Mouse (Mus musculus) forebrain, embryonic 12.5 days (tissue): Measurements from ENCODE around the gene Gm5901. TPM values are rescaled to one million over a fixed set of nuclear protein-coding genes. Genes with fewer than 3 reads are reported as not detected.
"Not testable (repeated sequence)": the region's sequence is repeated elsewhere in the genome, so short reads cannot be mapped to it uniquely, and the experiment has no call there.

Source experiments
- ATAC-seq: fragments of 200-750 bp; cut with Nextera tagmentation; 2 replicates; pipeline ENCODE4 v1.8.0; 2017; ENCODE audit warnings: moderate TSS enrichment; ENCODE audit not compliant: low FRiP score
- H3K27ac ChIP-seq: fragments of 300-500 bp; sonication (generic); 2 replicates; pipeline ENCODE4 v1.5.1; 2016; ENCODE audit warnings: mild to moderate bottlenecking
- H3K27me3 ChIP-seq: fragments of 300-500 bp; sonication (generic); 2 replicates; pipeline ENCODE4 v1.6.1; 2016; ENCODE audit warnings: mild to moderate bottlenecking
- H3K36me3 ChIP-seq: fragments of 300-500 bp; sonication (generic); replicated peaks from 2 replicates; pipeline ENCODE4 v1.6.1; 2016; ENCODE audit warnings: mild to moderate bottlenecking
- H3K4me1 ChIP-seq: fragments of 300-500 bp; sonication (generic); 2 replicates; pipeline ENCODE4 v1.6.1; 2016
- H3K4me2 ChIP-seq: fragments of 300-500 bp; sonication (generic); 2 replicates; pipeline ENCODE4 v1.6.1; 2016; ENCODE audit warnings: mild to moderate bottlenecking, moderate library complexity
- H3K4me3 ChIP-seq: fragments of 300-500 bp; sonication (generic); replicated peaks from 2 replicates; pipeline ENCODE4 v1.5.1; 2016; ENCODE audit warnings: mild to moderate bottlenecking
- H3K9ac ChIP-seq: fragments of 300-500 bp; sonication (generic); 2 replicates; pipeline ENCODE4 v1.6.1; 2016; ENCODE audit warnings: mild to moderate bottlenecking
- H3K9me3 ChIP-seq: fragments of 300-500 bp; sonication (generic); 2 replicates; pipeline ENCODE4 v1.6.1; 2016
- WGBS: fragments of 180-500 bp; shearing (Covaris S2); methylation state at CpG from one replicate; pipeline ENCODE4 v1.1.7; 2016; 5-methylcytosine and 5-hydroxymethylcytosine counted together
- polyA plus RNA-seq: library from polyadenylated mRNA; unstranded; fragments of >200 nt; fragmentation: Nextera tagmentation; extraction: Ambion mirVana; gene quantifications from 2 replicates; pipeline ENCODE4 v1.2.1, GENCODE M21; 2016

Gm5901 gene
- polyA plus RNA-seq, 1 experiment from 2014 or later: not detected

DNA sequence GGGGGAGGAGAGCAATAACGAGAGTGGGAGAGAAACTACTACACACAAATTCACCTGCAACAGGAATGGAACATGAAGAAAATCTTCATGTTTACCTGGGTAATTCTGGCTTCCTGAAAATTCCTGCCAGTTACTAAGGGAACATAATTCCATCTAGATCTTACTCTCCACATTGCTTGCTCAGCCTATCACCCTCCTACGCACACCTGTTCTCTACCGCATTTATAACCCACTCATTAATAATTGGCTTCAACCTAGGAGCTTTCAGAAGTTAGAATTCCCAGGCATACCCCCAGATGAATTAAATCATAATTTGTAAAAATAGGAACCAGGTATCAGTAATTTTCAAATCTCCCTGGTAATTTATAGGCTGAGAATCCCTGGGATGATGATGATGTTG is 862 bp upstream of the Gm5901 start:
- Histone ChIP-seq H3K36me3 (peaks cover 51% of the 10 kb centered on the region), H3K4me1 (no peaks in the 10 kb centered on the region), H3K27me3 (no peaks in the 10 kb centered on the region), H3K4me2 (no peak overlapping the region), H3K9ac (no peak overlapping the region), H3K27ac (no peak overlapping the region), H3K4me3 (no peak overlapping the region), H3K9me3 (no peaks in the 10 kb centered on the region)
- no peak for ATAC-seq
- WGBS: 97% methylated on average over 3 of the region's 3 CpGs

DNA sequence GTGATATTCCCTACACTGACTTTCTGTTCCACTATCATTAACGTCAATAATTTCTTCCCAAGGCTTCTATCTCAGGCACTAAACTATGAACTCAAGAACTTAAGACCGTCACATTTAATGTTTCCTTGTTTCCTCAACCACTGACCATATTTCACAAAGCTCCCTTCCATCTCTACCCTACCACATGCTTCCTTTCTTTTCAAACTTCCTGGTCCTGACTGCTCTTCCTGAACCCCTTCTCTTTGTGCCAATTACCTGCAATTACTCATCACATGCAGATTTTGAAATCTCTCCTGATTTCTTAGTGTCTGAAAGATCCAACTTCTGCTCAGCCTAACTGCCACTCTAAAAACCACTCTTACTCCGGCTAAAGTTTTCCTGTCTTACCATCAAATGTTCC is 5.5 kb downstream of the Gm5901 start:
- Histone ChIP-seq H3K36me3 (peaks cover 88% of the 10 kb centered on the region), H3K9me3 (no peaks in the 10 kb centered on the region), H3K4me1 (no peaks in the 10 kb centered on the region), H3K27ac (no peak overlapping the region), H3K27me3 (no peaks in the 10 kb centered on the region), H3K4me3 (no peak overlapping the region), H3K4me2 (no peak overlapping the region), H3K9ac (no peak overlapping the region)
- 92% methylated on average over 3 of the region's 3 CpGs for WGBS
- ATAC-seq: no peak

DNA sequence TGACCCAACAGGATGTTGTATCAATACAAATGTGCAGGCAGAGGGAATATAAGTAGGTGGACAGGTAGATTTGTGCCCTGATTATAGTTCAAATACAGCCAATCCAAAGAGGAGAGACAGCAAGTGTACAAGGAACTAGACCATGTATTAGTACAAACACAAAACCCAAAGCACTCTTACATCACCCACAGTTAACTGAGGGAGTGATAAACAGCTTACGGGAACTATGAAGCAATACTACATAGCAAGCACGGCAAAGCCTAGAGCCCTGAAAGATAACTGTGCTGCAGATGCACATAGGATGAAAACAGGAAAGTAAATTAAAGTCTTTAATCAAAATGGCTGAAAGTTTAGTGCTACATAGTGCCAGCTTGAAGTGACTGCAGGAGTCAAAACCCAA is 12.9 kb downstream of the Gm5901 start:
- Histone ChIP-seq H3K9me3 (no peaks in the 10 kb centered on the region), H3K4me3 (no peak overlapping the region), H3K4me1 (no peaks in the 10 kb centered on the region), H3K4me2 (no peak overlapping the region), H3K27me3 (no peaks in the 10 kb centered on the region), H3K27ac (no peak overlapping the region), H3K9ac (no peak overlapping the region), H3K36me3 (peaks cover 70% of the 10 kb centered on the region)
- 90% methylated on average over 2 of the region's 2 CpGs for WGBS
- no peak for ATAC-seq

DNA sequence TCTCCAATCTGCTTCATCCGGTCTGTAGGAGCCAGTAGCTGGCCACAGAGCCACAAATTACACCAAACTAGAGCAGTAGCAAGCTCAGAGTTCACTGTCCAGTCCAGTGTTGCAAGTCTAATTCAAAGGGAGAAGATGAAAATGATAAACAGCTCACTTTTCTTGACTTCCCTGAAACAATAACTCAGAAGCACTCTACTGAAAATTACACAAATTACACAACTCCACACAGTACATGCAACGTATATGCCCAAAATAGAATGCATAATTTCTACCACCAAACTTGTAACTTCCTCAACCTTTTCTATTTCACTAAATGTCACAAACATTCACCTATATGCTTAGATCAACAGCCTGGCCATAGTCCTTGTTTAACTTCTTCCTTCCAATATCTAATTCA is 15.4 kb downstream of the Gm5901 start:
- H3K36me3 ChIP-seq: peaks cover 44% of the 10 kb centered on the region
- WGBS: 95% methylated on average over 2 of the region's 2 CpGs
- no peaks in the 10 kb centered on the region for H3K27me3 ChIP-seq
- no peak overlapping the region for H3K27ac ChIP-seq
- ATAC-seq: no peak
- no peak overlapping the region for H3K4me2 ChIP-seq
- H3K4me1 ChIP-seq: no peaks in the 10 kb centered on the region
- no peaks in the 10 kb centered on the region for H3K9me3 ChIP-seq
- H3K4me3 ChIP-seq: no peak overlapping the region
- no peak overlapping the region for H3K9ac ChIP-seq

DNA sequence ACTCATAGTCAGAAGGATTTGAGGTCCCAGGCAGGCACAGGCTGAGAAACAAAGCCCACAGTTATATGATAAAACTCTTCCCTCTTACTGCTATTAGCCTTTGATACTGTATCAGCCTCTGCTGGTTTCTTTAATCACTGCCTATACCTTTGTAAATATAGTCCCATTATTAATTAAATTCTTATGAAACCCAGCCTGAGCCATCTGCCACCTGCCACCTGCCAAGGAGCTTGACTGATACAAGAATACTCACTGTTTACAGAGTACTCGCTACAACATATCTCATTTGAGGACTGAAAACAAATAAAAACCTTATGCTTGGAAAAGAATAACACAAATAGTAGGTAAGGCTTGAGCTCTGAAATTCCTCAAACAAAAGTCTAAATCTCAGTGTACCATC is 19.8 kb downstream of the Gm5901 start:
- Histone ChIP-seq H3K4me2 (no peak overlapping the region), H3K27ac (no peak overlapping the region), H3K36me3 (peaks cover 7% of the 10 kb centered on the region), H3K27me3 (no peaks in the 10 kb centered on the region), H3K4me1 (peaks cover 8% of the 10 kb centered on the region), H3K9ac (no peak overlapping the region; the same call in 1 of the 2 replicates), H3K9me3 (no peaks in the 10 kb centered on the region), H3K4me3 (no peak overlapping the region)
- WGBS: 84% methylated on average over 1 of the region's 1 CpGs
- ATAC-seq: no peak

DNA sequence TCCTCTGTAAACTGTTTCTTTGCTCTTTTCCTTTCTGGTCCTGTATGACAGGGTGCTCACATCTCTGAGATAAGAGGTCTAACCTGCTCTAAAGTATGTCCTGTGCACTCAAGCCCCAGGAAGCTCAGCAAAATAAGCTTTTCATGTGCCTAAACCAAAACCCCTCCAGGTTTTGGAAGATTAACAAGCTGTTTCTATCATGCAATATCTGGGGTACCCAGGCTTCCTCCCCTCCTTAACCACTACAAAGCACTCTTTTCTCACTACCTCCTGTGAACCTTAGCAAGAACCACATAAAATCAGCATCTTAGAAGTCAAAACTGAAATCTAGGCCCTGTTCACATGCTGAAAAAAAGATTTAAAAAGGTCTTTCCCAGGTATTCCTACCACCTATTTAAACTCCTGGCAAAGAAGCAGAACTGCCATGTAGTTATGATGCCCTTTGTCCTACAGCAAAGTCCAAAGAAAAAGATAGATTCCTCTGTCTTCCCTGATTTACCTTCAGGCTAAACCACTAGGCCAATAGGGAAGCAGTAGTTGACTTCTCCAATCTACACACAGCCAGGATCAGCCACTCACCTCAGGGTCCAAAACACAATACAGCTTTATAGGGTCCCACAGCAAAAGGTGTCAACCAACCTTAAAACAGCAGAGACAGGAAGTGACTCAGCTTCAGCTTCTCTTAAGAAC is 20.4 kb downstream of the Gm5901 start:
- Histone ChIP-seq H3K4me2 (no peak overlapping the region), H3K36me3 (0 out of 2 replicates have a peak, but pooled peaks cover under 1% of the 10 kb centered on the region), H3K9me3 (no peaks in the 10 kb centered on the region), H3K4me3 (no peak overlapping the region), H3K9ac (no peak overlapping the region), H3K27me3 (no peaks in the 10 kb centered on the region), H3K27ac (no peak overlapping the region), H3K4me1 (peaks cover 8% of the 10 kb centered on the region)
- ATAC-seq: no peak

DNA sequence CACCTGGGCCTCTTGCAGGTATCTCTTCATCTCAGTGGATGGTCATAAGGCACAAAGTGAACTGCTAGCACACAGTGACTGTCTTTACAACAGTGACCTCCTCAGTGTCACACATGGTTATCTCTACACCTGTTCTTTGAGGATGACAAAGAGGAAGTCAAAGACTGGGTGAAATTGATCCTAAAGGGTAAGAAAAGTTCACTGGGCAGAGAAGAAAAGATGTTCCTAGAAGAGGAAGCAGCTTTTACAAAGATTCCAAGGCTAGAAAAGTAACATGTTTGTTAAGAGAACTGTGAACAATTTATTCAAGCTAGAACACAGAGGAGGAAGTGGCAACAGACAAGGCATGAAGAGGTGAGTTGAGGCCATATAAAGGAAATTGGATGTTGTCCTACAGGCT is 21.3 kb downstream of the Gm5901 start:
- H3K27ac ChIP-seq: no peak overlapping the region

DNA sequence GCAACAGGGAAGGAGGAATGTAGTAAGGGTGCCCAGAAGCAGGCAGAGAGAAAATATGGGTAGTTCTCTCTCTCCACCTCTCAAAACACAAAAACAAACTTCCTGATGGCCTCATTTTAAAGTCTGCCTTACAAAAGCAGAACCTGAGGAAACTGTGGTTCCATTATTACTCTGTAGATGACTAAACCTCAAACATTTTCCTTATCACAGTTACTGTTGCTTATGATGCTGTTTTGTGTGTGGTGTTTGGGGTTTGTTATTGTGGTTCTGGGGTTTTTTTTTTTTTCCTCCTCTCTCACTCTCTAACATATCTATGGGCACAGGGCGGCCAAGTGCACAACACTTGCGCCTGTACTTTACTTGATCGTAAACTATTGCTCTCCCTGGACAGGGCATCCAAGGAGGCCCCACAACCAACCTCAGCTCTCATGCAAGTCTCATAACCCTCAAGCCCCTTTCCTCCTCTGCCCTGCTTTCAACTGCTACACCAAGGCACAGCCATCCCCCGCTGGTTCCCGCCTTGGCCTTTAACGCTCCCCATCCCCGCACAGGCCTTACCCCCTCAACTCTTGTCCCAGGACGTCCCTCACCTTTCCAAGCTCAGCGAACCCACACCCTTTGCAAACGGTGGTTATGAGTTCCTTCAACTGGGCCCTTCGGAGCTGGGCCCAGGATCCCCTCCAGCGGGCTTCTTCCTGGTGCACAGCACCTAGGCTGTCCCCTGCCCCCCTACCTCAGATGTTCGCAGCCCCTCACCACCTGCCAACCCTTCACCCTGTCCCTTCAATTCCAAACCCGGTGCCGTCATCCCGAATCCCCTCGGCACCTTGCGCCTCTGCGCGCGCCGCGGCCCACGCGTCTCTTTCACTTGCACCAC is 24.5 kb downstream of the Gm5901 start:
- Histone ChIP-seq H3K36me3 (no peaks in the 10 kb centered on the region), H3K9me3 (no peaks in the 10 kb centered on the region), H3K27me3 (no peaks in the 10 kb centered on the region), H3K27ac (peak overlapping the region; percentile 76), H3K4me1 (peaks cover 15% of the 10 kb centered on the region), H3K9ac (peak overlapping the region; percentile 87), H3K4me2 (peak overlapping the region; percentile 80), H3K4me3 (peak overlapping the region; percentile 87)
- no peak; the same call in 1 of the 2 replicates for ATAC-seq
- WGBS: 2% methylated on average over 25 of the region's 25 CpGs

More for the DNA sequence above, 21.3 kb downstream of the Gm5901 start:
- no peaks in the 10 kb centered on the region for H3K27me3 ChIP-seq
- H3K9me3 ChIP-seq: no peaks in the 10 kb centered on the region
- H3K9ac ChIP-seq: no peak overlapping the region
- no peaks in the 10 kb centered on the region for H3K36me3 ChIP-seq
- no peak for ATAC-seq
- H3K4me2 ChIP-seq: no peak overlapping the region
- H3K4me1 ChIP-seq: peaks cover 14% of the 10 kb centered on the region
- no peak overlapping the region for H3K4me3 ChIP-seq

DNA sequence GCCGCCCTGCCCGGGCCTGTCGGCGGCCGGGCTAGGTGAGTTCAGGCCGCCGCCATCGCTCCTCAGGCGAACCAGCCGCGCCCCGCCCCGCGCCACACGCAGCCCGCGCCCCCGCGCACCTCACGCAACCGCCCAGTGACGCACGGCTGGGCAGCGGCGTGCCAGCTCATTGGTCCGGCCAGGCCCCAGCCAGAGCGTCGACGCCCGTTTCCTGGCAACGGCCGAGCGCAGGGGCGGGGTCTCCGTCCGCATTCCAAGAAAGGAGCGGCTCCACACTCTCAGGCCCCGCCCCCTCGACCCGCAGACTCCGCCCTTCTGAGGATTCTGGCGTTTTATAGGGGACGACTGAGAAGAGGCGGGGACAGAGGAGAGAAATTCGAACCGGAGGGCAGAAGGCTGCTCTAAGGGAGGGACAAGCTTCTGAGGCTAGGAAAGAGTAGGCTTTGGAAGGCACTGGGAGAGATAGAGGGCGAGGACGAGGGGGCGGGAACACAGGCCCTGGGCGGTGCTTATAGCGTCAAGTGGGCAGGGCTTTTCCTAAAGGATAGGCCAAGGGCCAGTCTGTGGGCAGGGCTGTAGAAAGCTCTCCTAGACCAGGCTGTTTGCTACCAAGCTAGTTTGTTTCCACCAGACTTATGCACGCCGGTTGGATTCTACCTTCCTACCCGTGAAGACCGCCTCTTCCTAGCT is 25.2 kb downstream of the Gm5901 start, which contains the start of gene Fam160a2:
Gene Fam160a2, minus strand, starts transcription at position 120 of the 690 bp plus-strand sequence.
- peak within 1 kb of the TSS; percentile 83 for H3K27ac ChIP-seq
- H3K27me3 ChIP-seq: no peaks in the 10 kb centered on the region
- H3K4me2 ChIP-seq: peak within 1 kb of the TSS; percentile 80
- no peaks in the 10 kb centered on the region for H3K9me3 ChIP-seq
- H3K36me3 ChIP-seq: no peaks in the 10 kb centered on the region
- H3K9ac ChIP-seq: peak within 1 kb of the TSS; percentile 87
- under 1% methylated on average over 55 of the region's 55 CpGs for WGBS
- peak within 1 kb of the TSS; percentile 87 for H3K4me3 ChIP-seq
- H3K4me1 ChIP-seq: peaks cover 15% of the 10 kb centered on the region
- peak; percentile 99 for ATAC-seq

DNA sequence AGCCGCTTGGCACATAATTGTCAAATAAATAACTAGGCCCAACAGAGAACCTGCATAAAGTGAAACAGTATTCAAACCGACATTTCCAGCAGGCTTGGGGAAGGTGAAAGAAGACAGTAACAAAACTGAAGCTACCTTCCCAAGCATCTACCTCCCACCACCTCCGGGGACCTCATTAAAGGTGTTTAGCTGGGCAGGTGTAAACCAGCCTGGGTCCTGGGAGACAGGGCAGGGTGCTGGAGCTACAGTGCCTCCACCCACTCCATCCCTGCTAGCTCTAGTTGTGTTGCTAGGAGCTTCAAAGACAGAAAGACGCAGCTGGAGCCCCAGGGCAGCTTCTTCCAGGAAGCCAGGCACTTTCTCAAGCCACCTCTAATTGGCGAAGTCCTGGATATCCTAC is 29.4 kb downstream of the Gm5901 start, which contains the start of gene Cnga4:
Gene Cnga4, plus strand, starts transcription at position 301 of the 400 bp plus-strand sequence.
- Histone ChIP-seq H3K9me3 (no peaks in the 10 kb centered on the region), H3K36me3 (no peaks in the 10 kb centered on the region), H3K4me1 (peaks cover 9% of the 10 kb centered on the region), H3K4me2 (no peak within 1 kb of the TSS), H3K4me3 (no peak within 1 kb of the TSS), H3K27me3 (no peaks in the 10 kb centered on the region), H3K9ac (no peak within 1 kb of the TSS), H3K27ac (no peak within 1 kb of the TSS)
- no peak for ATAC-seq
- 78% methylated on average over 5 of the region's 5 CpGs for WGBS

DNA sequence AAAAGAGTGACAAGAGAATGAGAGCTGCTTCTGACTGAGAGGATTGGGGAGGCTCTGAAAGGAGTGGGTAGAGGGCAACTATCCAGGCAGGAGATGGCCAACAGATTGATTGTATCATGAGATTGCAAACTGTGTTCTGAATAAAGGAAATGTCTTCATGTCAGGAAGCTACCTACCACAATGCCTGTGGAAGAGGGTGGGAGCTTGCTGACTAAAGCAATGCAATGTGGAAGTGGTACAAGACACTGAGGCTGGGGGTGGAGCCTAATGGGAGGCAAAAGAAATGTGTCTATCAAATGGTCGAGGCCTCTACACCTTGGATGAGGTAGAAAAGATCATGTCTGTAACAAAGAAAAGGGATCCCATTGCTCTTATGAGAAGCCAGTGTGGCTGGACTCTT is 31.5 kb downstream of the Gm5901 start:
- Histone ChIP-seq H3K4me1 (no peaks in the 10 kb centered on the region), H3K27me3 (no peaks in the 10 kb centered on the region), H3K27ac (no peak overlapping the region), H3K4me3 (no peak overlapping the region), H3K9me3 (no peaks in the 10 kb centered on the region), H3K4me2 (no peak overlapping the region), H3K9ac (no peak overlapping the region), H3K36me3 (no peaks in the 10 kb centered on the region)
- 65% methylated on average over 1 of the region's 1 CpGs for WGBS
- no peak for ATAC-seq

DNA sequence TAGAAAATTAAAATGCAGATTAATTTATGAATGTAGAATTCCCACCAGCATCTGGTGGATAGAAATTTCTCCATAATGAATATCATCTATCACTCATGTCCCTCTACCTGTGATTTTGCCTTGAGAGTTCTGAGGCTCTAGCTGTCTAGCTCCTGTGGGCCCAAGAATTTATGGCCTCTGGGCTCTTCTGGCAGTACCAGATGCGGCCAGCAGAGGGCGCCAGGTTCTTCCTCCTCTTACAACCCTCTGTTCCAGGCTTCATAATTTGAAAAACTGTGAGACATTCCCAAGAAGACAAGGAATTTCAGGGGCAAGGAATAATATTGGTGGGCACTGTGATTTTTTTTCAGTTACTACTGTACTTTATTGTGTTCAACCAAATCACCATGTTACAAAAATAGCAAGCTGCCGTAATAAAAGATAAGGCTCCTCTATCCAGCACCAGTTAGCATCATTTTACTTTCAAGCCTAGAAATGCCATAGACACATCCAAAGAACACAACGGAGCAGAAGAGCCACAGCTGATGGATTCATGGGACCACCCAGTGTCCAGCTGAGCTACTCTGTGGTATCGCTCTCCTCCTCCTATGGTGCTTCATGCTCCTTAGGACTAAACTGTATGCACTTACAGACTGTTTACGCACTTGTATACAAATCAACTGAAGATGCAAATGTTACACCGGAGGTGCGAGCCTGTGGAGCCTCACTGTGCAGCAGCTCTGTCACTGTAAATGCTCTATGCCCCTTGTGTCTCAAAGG is 37.2 kb downstream of the Gm5901 start:
- H3K36me3 ChIP-seq, H3K4me3 ChIP-seq, H3K27ac ChIP-seq, H3K9ac ChIP-seq, H3K27me3 ChIP-seq, H3K4me1 ChIP-seq, H3K4me2 ChIP-seq, H3K9me3 ChIP-seq: not testable (repeated sequence)
- peak; percentile 52; the same call in 1 of the 2 replicates for ATAC-seq
- WGBS: 60% methylated on average over 8 of the region's 8 CpGs
